Mouse (Mus musculus): Measurements from ENCODE around the gene Man2c1.

- TF ChIP-seq CTCF (IDR thresholded peaks at IDR 0.05; ENCODE audit: extremely low read depth, insufficient read depth, insufficient read length, insufficient replicate concordance), result no peak
- no peak for TF ChIP-seq POLR2A (IDR thresholded peaks at IDR 0.05; ENCODE audit: low read depth, low read length)
These were observed 28.0 kb downstream of the Man2c1 start for GRCm38 (mm10) chr9:57158506-57158905.
